ENCODE assay signal across 8 mouse cellular contexts in the genomic region with DNA sequence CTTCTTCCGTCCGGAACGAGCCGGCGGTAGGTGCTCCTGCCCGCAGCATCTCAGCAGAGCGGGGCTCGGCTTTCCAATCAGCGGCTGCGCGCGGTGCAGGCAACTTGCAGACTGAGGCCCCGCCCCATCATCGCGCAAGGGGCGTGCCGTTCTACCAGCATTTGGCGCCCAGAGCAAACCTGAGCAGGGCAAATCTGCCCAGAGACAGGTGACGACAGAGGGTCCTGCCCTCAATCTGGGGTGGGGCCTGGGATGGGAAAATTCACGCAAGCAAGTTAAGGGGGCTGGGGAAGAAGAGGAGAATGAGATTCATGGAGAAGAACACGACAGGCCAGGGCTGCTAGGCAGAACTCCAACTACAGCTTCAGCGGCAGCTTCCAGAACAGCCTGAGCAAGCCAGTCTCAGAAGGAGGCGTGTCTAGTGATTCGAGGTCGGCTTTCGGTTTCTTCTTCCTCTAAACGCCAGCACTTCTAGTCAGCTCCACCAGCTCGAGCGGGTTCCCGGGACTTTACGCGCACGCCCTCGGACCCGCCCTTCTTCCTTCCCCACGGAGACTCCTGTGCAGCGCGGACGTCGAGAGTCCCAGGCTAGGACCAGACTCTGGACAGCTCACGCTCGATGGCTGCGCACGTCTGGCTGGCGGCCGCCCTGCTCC. TPM values are rescaled to one million over a fixed set of nuclear protein-coding genes. Genes with fewer than 3 reads are reported as not detected.
A peak's percentile ranks its signal among the peaks of the same experiment; 100 is the strongest.
DNase-seq lines count a peak whose midpoint lies in the region; ATAC-seq and TF ChIP-seq lines count a peak whose summit lies in the region.

A gene (plus strand): TSS at position 293 of the 656 bp plus-strand sequence.
A gene (minus strand): TSS at position 504 of the 656 bp plus-strand sequence.

- TF ChIP-seq POLR2A in testis, adult 2 months (IDR thresholded peaks at IDR 0.05; ENCODE audit: control insufficient read depth, low read depth, low read length) = no peak

- no peak for TF ChIP-seq EP300 in heart, postnatal 0 days (IDR thresholded peaks at IDR 0.05; ENCODE audit: low read depth)

- no peaks in the 10 kb centered on the region for H3K9me3 ChIP-seq in E14TG2a.4 (ENCODE audit: low read length)
- no peaks in the 10 kb centered on the region for H3K9me3 ChIP-seq in forebrain, embryonic 12.5 days
- H3K9me3 ChIP-seq in heart, postnatal 0 days (replicated peaks; ENCODE audit: control insufficient read depth, low read length) = no peaks in the 10 kb centered on the region
- no peaks in the 10 kb centered on the region for H3K9me3 ChIP-seq in liver, embryonic 16.5 days (replicated peaks; ENCODE audit: control insufficient read depth, low read length)
- H3K9me3 ChIP-seq in neural tube, embryonic 13.5 days = no peaks in the 10 kb centered on the region

- DNase-seq in c-Kit-positive CD71-positive TER-119-positive erythroid progenitor cells, embryonic 14.5 days (ENCODE audit: low spot score) = peak; percentile 95
- peak; percentile 84 for DNase-seq in heart, postnatal 0 days (ENCODE audit: low spot score)
- DNase-seq in kidney, postnatal 4 days = peak; percentile 99 to 100

- peak within 1 kb of the TSS; percentile 76 for H3K4me2 ChIP-seq in forebrain, embryonic 12.5 days
- H3K4me2 ChIP-seq in heart, postnatal 0 days (ENCODE audit: low read depth, low read length) = peak within 1 kb of the TSS; percentile 94
- H3K4me2 ChIP-seq in liver, embryonic 16.5 days (ENCODE audit: low read depth, low read length) = peak within 1 kb of the TSS; percentile 95
- H3K4me2 ChIP-seq in neural tube, embryonic 13.5 days = peak within 1 kb of the TSS; percentile 62

- H3K27me3 ChIP-seq in E14TG2a.4 (ENCODE audit: insufficient read depth, low read length) = peaks cover 89% of the 10 kb centered on the region
- H3K27me3 ChIP-seq in forebrain, embryonic 12.5 days = peaks cover 89% of the 10 kb centered on the region
- peaks cover 59% of the 10 kb centered on the region for H3K27me3 ChIP-seq in heart, postnatal 0 days (ENCODE audit: control insufficient read depth, insufficient read depth, low read length)
- peaks cover 8% of the 10 kb centered on the region for H3K27me3 ChIP-seq in liver, embryonic 16.5 days (ENCODE audit: control insufficient read depth, insufficient read depth, low read depth, low read length)
- peaks cover 90% of the 10 kb centered on the region for H3K27me3 ChIP-seq in neural tube, embryonic 13.5 days
- no peaks in the 10 kb centered on the region for H3K27me3 ChIP-seq in testis, adult 2 months (ENCODE audit: control insufficient read depth, insufficient read depth, low read length)

- under 1% methylated on average over 46 of the region's 46 CpGs for WGBS in forebrain, embryonic 12.5 days
- WGBS in heart, postnatal 0 days = under 1% methylated on average over 46 of the region's 46 CpGs
- WGBS in liver, embryonic 16.5 days (ENCODE audit: insufficient replicate concordance) = 0% methylated on average over 46 of the region's 46 CpGs
- under 1% methylated on average over 46 of the region's 46 CpGs for WGBS in neural tube, embryonic 13.5 days

- H3K9ac ChIP-seq in forebrain, embryonic 12.5 days = peak within 1 kb of the TSS; percentile 44
- peak within 1 kb of the TSS; percentile 77 for H3K9ac ChIP-seq in heart, postnatal 0 days (replicated peaks; ENCODE audit: low read depth, low read length)
- peak within 1 kb of the TSS; percentile 68 for H3K9ac ChIP-seq in liver, embryonic 16.5 days (ENCODE audit: low read depth, low read length)
- peak within 1 kb of the TSS; percentile 66 for H3K9ac ChIP-seq in neural tube, embryonic 13.5 days

- peaks cover 47% of the 10 kb centered on the region for H3K4me1 ChIP-seq in E14TG2a.4 (replicated peaks; ENCODE audit: low read depth, low read length)
- H3K4me1 ChIP-seq in forebrain, embryonic 12.5 days = peaks cover 18% of the 10 kb centered on the region
- H3K4me1 ChIP-seq in heart, postnatal 0 days (ENCODE audit: control insufficient read depth, insufficient read depth) = peaks cover 8% of the 10 kb centered on the region; the same call in 1 of the 2 replicates
- H3K4me1 ChIP-seq in liver, embryonic 16.5 days (ENCODE audit: control insufficient read depth, low read depth, low read length) = peaks cover 16% of the 10 kb centered on the region
- H3K4me1 ChIP-seq in neural tube, embryonic 13.5 days (replicated peaks) = peaks cover 18% of the 10 kb centered on the region
- peaks cover 8% of the 10 kb centered on the region for H3K4me1 ChIP-seq in testis, adult 2 months (ENCODE audit: control insufficient read depth, insufficient read depth, low read length)

- TF ChIP-seq CTCF in E14TG2a.4 (conservative IDR thresholded peaks at IDR 0.05; ENCODE audit: low read length) = no peak
- TF ChIP-seq CTCF in heart, postnatal 0 days (IDR thresholded peaks at IDR 0.05; ENCODE audit: low read depth) = no peak
- TF ChIP-seq CTCF in testis, adult 2 months (IDR thresholded peaks at IDR 0.05; ENCODE audit: control insufficient read depth, insufficient read depth, insufficient replicate concordance, low read depth, low read length) = no peak

- no peak within 1 kb of the TSS for H3K27ac ChIP-seq in forebrain, embryonic 12.5 days
- peak within 1 kb of the TSS; percentile 69 for H3K27ac ChIP-seq in heart, postnatal 0 days (ENCODE audit: low read depth)
- H3K27ac ChIP-seq in liver, embryonic 16.5 days (ENCODE audit: low read length) = peak within 1 kb of the TSS; percentile 39
- H3K27ac ChIP-seq in neural tube, embryonic 13.5 days (replicated peaks) = no peak within 1 kb of the TSS
- peak within 1 kb of the TSS; percentile 34; the same call in 1 of the 2 replicates for H3K27ac ChIP-seq in testis, adult 2 months (ENCODE audit: control insufficient read depth, insufficient read depth, low read depth, low read length)

- no peaks in the 10 kb centered on the region for H3K36me3 ChIP-seq in E14TG2a.4 (ENCODE audit: insufficient read depth, low read length)
- no peaks in the 10 kb centered on the region for H3K36me3 ChIP-seq in forebrain, embryonic 12.5 days (replicated peaks)
- H3K36me3 ChIP-seq in heart, postnatal 0 days (replicated peaks; ENCODE audit: control insufficient read depth, insufficient read depth, low read length) = no peaks in the 10 kb centered on the region
- H3K36me3 ChIP-seq in liver, embryonic 16.5 days (ENCODE audit: control insufficient read depth, insufficient read depth) = no peaks in the 10 kb centered on the region
- no peaks in the 10 kb centered on the region for H3K36me3 ChIP-seq in neural tube, embryonic 13.5 days
- no peaks in the 10 kb centered on the region for H3K36me3 ChIP-seq in testis, adult 2 months (ENCODE audit: control insufficient read depth, insufficient read depth, low read length)

- peak; percentile 98 for ATAC-seq in forebrain, embryonic 12.5 days (ENCODE audit: low FRiP score)
- ATAC-seq in heart, postnatal 0 days (ENCODE audit: insufficient read depth, low read depth) = peak; percentile 95
- peak; percentile 92 for ATAC-seq in liver, embryonic 16.5 days (ENCODE audit: low read depth)
- peak; percentile 93 for ATAC-seq in neural tube, embryonic 13.5 days (ENCODE audit: low read depth)

- peak within 1 kb of the TSS; percentile 79 for H3K4me3 ChIP-seq in E14TG2a.4 (replicated peaks; ENCODE audit: low read length)
- H3K4me3 ChIP-seq in forebrain, embryonic 12.5 days (replicated peaks) = peak within 1 kb of the TSS; percentile 45
- peak within 1 kb of the TSS; percentile 69 for H3K4me3 ChIP-seq in heart, postnatal 0 days (ENCODE audit: low read depth, low read length)
- H3K4me3 ChIP-seq in liver, embryonic 16.5 days (ENCODE audit: low read depth, low read length) = peak within 1 kb of the TSS; percentile 70
- peak within 1 kb of the TSS; percentile 39 for H3K4me3 ChIP-seq in neural tube, embryonic 13.5 days
- peak within 1 kb of the TSS; percentile 77 for H3K4me3 ChIP-seq in testis, adult 2 months (ENCODE audit: control insufficient read depth, low read depth, low read length)

RNA-seq across cellular contexts. Expression of the first gene that starts in this region (rescaled TPM):
- polyA plus RNA-seq in forebrain, embryonic 12.5 days (2016; fragmentation: Nextera tagmentation; extraction: Ambion mirVana) = 1.3 and 2.2 TPM in 2 replicates
- total RNA-seq in heart, postnatal 0 days (2014; rRNA removed; ENCODE audit: low replicate concordance) = 8.8 and 10.7 TPM in 2 replicates
- polyA plus RNA-seq in heart, postnatal 0 days (2015; fragmentation: Nextera tagmentation; extraction: Ambion mirVana) = 2.7 and 3.7 TPM in 2 replicates
- polyA plus RNA-seq in liver, embryonic 16.5 days (2015; fragmentation: Nextera tagmentation; extraction: Ambion mirVana) = 3.8 and 4.2 TPM in 2 replicates
- polyA plus RNA-seq in neural tube, embryonic 13.5 days (2015; fragmentation: Nextera tagmentation; extraction: Ambion mirVana) = 0.60 and 1.4 TPM in 2 replicates
- 1.5 TPM in 2 replicates for polyA plus RNA-seq in testis, adult 2 months (2012; rRNA removed)

RNA-seq across cellular contexts. Expression of the second gene that starts in this region (rescaled TPM):
- polyA plus RNA-seq in forebrain, embryonic 12.5 days (2016; fragmentation: Nextera tagmentation; extraction: Ambion mirVana) = 0.78 and 1.1 TPM in 2 replicates
- total RNA-seq in heart, postnatal 0 days (2014; rRNA removed; ENCODE audit: low replicate concordance) = 2.9 and 6.3 TPM in 2 replicates
- polyA plus RNA-seq in heart, postnatal 0 days (2015; fragmentation: Nextera tagmentation; extraction: Ambion mirVana) = 2.5 and 3.6 TPM in 2 replicates
- 9.6 and 9.7 TPM in 2 replicates for polyA plus RNA-seq in liver, embryonic 16.5 days (2015; fragmentation: Nextera tagmentation; extraction: Ambion mirVana)
- 0.98 and 1.2 TPM in 2 replicates for polyA plus RNA-seq in neural tube, embryonic 13.5 days (2015; fragmentation: Nextera tagmentation; extraction: Ambion mirVana)
- polyA plus RNA-seq in testis, adult 2 months (2012; rRNA removed) = 1.7 TPM in 2 replicates

Comparison
In these comparisons a context has a peak if more than half of its experiments do, and no peak if none do; other contexts are left out.
1. H3K27ac ChIP-seq: peak in heart, postnatal 0 days (single experiment), liver, embryonic 16.5 days (single experiment) and testis, adult 2 months (single experiment); none in forebrain, embryonic 12.5 days (single experiment) and neural tube, embryonic 13.5 days (single experiment).
2. Peak in every context shown above with its lines, with median percentiles within 50 percentile points of each other: H3K4me3 ChIP-seq, DNase-seq, ATAC-seq, H3K4me2 ChIP-seq and H3K9ac ChIP-seq.